Mouse (Mus musculus) bone marrow, adult 2 months (tissue): ENCODE measurements at regions not wholly inside any gene's neighbourhood (a gene's known extent, or its start where the extent isn't known, plus 50 kb on each side); places are given as distances from the start of the nearest gene placed in this dataset.

ENCODE experiments used
- CTCF ChIP-seq: fragments of 200-500 bp; IDR thresholded peaks from 2 replicates; pipeline ENCODE4 v1.5.1; 2011; ENCODE audit warnings: low read length, control low read depth; ENCODE audit not compliant: control insufficient read depth, insufficient read depth
- POLR2A ChIP-seq: fragments of 200-500 bp; IDR thresholded peaks from 2 replicates; pipeline ENCODE4 v1.6.1; 2011; ENCODE audit warnings: low read depth, mild to moderate bottlenecking, control low read depth, low read length, borderline replicate concordance; ENCODE audit not compliant: control insufficient read depth

- TF ChIP-seq CTCF = no peak
- TF ChIP-seq POLR2A = no peak
These were observed 213.7 kb upstream of the Ccdc122 start for GRCm38 (mm10) chr14:76822766-76823325.
